Mouse (Mus musculus) kidney, embryonic 15.5 days (tissue): ENCODE results near the gene Olig1. TPM values are rescaled to one million over a fixed set of nuclear protein-coding genes. Genes with fewer than 3 reads are reported as not detected.

Experiments
- ATAC-seq: fragments of 200-750 bp; cut with Nextera tagmentation; replicated peaks from 2 replicates; pipeline ENCODE4 v1.8.0; 2017; ENCODE audit warnings: moderate TSS enrichment; ENCODE audit not compliant: low FRiP score
- H3K27ac ChIP-seq: fragments of 300-500 bp; sonication (generic); 2 replicates; pipeline ENCODE4 v1.5.1; 2015; ENCODE audit warnings: mild to moderate bottlenecking, inconsistent platforms
- H3K27me3 ChIP-seq: fragments of 300-500 bp; sonication (generic); 2 replicates; pipeline ENCODE4 v1.6.1; 2015; ENCODE audit warnings: inconsistent platforms
- H3K36me3 ChIP-seq: fragments of 300-500 bp; sonication (generic); 2 replicates; pipeline ENCODE4 v1.6.1; 2015; ENCODE audit warnings: inconsistent platforms
- H3K4me1 ChIP-seq: fragments of 300-500 bp; sonication (generic); 2 replicates; pipeline ENCODE4 v1.6.1; 2015; ENCODE audit warnings: inconsistent platforms
- H3K4me2 ChIP-seq: fragments of 300-500 bp; sonication (generic); 2 replicates; pipeline ENCODE4 v1.6.1; 2015; ENCODE audit warnings: moderate library complexity, mild to moderate bottlenecking, inconsistent platforms
- H3K4me3 ChIP-seq: fragments of 300-500 bp; sonication (generic); replicated peaks from 2 replicates; pipeline ENCODE4 v1.5.1; 2015; ENCODE audit warnings: mild to moderate bottlenecking, inconsistent platforms
- H3K9ac ChIP-seq: fragments of 300-500 bp; sonication (generic); 2 replicates; pipeline ENCODE4 v1.6.1; 2015; ENCODE audit warnings: mild to moderate bottlenecking, inconsistent platforms
- H3K9me3 ChIP-seq: fragments of 300-500 bp; sonication (generic); replicated peaks from 2 replicates; pipeline ENCODE4 v1.6.1; 2016; ENCODE audit warnings: inconsistent platforms
- WGBS: fragments of 180-500 bp; shearing (Covaris S2); methylation state at CpG from one replicate; pipeline ENCODE4 v1.1.7; 2015; ENCODE audit warnings: mixed read lengths; 5-methylcytosine and 5-hydroxymethylcytosine counted together
- polyA plus RNA-seq: library from polyadenylated mRNA; unstranded; fragments of >200 nt; fragmentation: Nextera tagmentation; extraction: Ambion mirVana; gene quantifications from 2 replicates; pipeline ENCODE4 v1.2.1, GENCODE M21; 2015

Gene Olig1
- polyA plus RNA-seq, 1 experiment from 2014 or later = 0.09 TPM

DNA sequence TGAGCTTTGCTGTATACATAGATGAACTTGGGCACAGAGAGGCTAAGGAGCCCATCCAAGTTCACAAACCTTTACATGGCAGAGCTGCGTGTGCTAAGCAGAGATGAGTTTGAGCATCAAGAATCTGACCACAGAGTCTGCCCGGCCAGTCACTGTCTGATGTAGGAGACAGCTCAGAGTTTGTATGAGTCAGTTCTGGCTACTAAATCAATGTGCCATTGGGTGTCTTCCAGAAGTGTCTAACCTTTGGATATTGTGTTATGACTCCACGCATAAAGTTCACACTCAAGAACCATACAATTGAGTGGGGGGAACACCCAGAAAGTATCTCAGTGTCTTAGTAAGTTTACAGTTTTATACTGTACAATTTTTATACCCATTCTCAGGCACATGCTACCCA is 8.7 kb upstream of the Olig1 start:
- no peaks in the 10 kb centered on the region for H3K36me3 ChIP-seq
- H3K4me1 ChIP-seq = 0 out of 2 replicates have a peak, but pooled peaks cover under 1% of the 10 kb centered on the region
- H3K9ac ChIP-seq = no peak overlapping the region
- no peak overlapping the region for H3K4me3 ChIP-seq
- ATAC-seq = no peak
- H3K27ac ChIP-seq = no peak overlapping the region
- H3K4me2 ChIP-seq = no peak overlapping the region
- peaks cover 97% of the 10 kb centered on the region for H3K27me3 ChIP-seq
- no peaks in the 10 kb centered on the region for H3K9me3 ChIP-seq
- WGBS = 92% methylated on average over 3 of the region's 3 CpGs

DNA sequence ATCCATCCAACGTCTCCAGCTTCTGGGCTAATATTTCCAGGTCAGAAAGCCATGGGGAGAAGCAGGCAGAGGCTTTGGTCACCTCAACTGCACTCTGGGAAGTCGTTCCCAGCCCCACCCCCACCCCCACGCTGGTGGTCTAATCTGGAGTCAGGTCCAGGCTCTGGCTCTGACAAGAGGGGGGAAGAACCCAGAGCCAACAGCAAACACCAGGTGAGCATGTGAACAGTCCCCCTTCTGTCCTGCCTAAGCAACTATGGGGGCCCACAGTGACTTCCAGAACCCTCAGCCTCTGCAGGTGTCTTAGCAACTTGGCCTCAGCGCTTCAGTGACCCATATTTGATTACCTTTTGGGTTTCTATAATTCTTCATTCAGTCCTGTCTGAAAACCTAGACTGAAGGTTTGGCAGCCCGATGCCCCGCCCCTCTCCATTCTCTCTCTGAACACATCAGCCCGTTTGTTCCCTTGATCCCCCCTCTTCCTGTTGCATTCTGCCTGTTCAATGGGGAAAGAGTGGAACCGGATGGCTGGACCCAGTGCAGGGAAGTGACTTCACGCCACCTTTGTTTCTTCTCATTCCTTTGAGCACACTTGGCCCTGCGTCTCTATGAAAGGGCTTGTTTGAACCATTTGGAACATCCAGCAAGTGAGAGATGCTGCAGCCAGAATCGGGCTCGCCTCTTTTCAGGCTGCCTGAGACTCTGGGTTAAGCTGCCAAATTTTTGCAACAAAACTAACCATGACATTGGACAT is 6.9 kb upstream of the Olig1 start:
- H3K36me3 ChIP-seq = no peaks in the 10 kb centered on the region
- peaks cover 97% of the 10 kb centered on the region for H3K27me3 ChIP-seq

DNA sequence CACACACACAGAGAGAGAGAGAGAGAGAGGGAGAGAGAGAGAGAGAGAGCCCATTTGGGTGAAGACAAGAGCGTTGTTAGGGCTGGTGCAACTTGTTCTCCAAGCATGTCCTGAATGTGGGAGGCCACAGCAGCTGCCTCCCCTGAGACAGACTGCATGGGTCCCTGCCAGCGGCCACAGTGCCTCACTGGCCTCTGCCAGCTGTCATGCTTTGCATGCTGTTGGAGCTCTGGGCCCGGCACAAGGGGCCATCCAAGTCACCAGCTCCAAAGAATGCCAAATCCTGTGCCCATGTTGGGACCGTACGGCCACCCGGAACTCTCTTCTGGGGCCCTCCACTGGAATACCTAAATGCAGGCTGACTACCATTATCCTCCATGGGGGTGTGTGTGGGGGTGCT is 3.6 kb upstream of the Olig1 start:
- H3K4me3 ChIP-seq = no peak overlapping the region
- H3K36me3 ChIP-seq = no peaks in the 10 kb centered on the region
- 77% methylated on average over 6 of the region's 6 CpGs for WGBS
- no peak overlapping the region for H3K9ac ChIP-seq
- H3K4me2 ChIP-seq = no peak overlapping the region
- peaks cover 98% of the 10 kb centered on the region for H3K27me3 ChIP-seq
- H3K9me3 ChIP-seq = no peaks in the 10 kb centered on the region
- no peak overlapping the region for H3K27ac ChIP-seq
- no peak for ATAC-seq
- H3K4me1 ChIP-seq = peaks cover 19% of the 10 kb centered on the region

More for the DNA sequence above, 6.9 kb upstream of the Olig1 start:
- WGBS = 27% methylated on average over 12 of the region's 12 CpGs
- Histone ChIP-seq H3K27ac (no peak overlapping the region), H3K4me3 (no peak overlapping the region), H3K9me3 (no peaks in the 10 kb centered on the region), H3K9ac (no peak overlapping the region), H3K4me2 (no peak overlapping the region), H3K4me1 (no peaks in the 10 kb centered on the region)
- ATAC-seq = no peak

DNA sequence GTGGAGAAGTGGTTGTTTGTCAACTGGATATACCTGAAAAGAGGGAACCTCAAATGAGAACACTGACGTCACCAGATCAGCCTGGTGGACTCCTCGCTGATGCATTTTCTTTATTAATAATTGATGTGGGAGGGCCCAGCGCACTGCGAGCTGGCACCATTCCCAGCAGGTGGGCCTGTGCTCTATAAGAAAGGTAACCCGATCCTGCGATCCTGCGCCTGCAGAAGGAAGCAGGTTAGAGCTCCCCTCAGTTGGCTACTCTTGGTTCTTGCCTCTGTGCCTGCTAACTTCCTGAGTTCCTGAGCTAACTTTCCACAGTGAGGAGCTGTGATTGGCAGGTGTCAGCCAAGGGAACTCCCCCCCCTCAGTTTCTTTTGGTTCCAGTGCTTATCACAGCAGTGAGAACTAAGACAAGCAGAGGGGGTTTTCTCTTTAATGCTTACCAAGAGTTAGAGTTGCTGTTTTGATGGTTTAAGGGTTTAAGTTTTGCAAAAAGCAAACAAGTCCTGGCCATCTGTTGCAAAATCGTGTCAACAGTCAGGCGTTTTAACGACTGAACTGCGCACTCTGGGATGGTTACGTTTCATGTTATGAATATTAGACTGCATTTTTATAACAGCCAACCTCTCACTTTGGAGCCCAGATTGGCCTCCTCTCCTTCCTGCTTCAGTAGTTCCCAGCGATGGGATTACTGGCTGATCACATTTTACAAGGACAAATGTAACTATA is 684 bp upstream of the Olig1 start:
- WGBS = 5% methylated on average over 13 of the region's 13 CpGs
- ATAC-seq = peak; percentile 31; the same call in 1 of the 2 replicates
- Histone ChIP-seq H3K9me3 (no peaks in the 10 kb centered on the region), H3K4me3 (peak overlapping the region; percentile 42), H3K9ac (no peak overlapping the region), H3K27me3 (peaks cover 98% of the 10 kb centered on the region), H3K36me3 (no peaks in the 10 kb centered on the region), H3K4me2 (peak overlapping the region; percentile 76), H3K27ac (no peak overlapping the region), H3K4me1 (peaks cover 24% of the 10 kb centered on the region)

DNA sequence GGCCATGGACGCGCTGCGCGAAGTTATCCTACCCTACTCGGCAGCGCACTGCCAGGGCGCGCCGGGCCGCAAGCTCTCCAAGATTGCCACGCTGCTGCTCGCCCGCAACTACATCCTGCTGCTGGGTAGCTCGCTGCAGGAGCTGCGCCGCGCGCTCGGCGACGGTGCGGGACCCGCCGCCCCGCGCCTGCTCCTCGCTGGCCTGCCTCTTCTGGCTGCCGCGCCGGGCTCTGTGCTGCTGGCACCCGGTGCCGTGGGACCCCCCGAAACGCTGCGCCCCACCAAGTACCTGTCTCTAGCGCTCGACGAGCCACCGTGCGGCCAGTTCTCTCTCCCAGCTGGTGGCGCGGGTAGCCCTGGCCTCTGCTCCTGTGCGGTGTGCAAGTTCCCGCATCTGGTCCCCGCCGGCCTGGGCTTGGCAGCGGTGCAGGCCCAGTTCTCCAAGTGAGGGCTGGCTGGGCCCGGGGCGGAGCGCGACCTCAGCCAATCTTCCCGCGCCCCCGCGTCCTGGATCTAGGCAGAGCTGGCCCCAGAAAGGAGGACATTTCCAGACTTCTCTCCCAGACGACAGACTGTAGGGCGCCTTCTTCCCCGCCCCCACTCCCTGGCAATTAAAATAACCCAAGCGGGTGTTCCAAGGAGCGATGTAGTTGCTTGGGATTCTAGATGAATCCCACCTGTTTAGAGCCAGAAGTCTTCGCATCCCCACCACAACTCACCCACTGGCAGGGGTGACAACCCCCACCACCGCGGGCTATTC is 820 bp downstream of the Olig1 start:
- Histone ChIP-seq H3K4me2 (peak overlapping the region; percentile 76), H3K36me3 (no peaks in the 10 kb centered on the region), H3K9me3 (no peaks in the 10 kb centered on the region), H3K9ac (no peak overlapping the region), H3K4me3 (peak overlapping the region; percentile 42), H3K27ac (no peak overlapping the region), H3K27me3 (peaks cover 100% of the 10 kb centered on the region), H3K4me1 (peaks cover 24% of the 10 kb centered on the region)
- WGBS = under 1% methylated on average over 63 of the region's 63 CpGs
- ATAC-seq = no peak

DNA sequence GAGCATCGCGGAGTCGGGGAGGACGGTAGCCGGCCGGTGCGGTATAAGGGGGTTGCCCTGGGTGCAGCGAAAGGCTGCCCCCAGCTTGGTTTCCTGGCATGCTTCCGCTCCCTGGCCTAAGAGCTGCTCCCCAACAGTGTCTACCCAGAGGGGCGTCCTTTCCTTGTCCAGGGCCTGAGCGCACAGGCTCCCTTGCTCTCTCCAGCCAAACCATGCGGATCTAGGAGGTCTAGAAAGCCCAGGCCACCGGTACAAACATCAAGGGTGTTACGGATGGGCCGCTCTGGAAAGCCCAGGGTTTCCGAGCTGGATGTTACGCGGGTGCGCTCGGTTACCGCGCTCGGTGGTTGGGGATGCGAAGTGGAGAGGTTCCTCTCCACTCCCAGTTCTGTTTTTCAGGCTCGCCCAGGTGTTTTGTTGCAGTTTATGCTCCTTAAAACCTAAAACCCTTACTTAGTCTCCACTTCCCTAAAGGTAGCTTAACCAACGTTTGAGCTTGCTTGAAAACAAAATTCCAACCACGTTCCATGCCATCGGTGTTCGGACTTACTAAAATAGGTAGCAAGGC is 1.5 kb downstream of the Olig1 start:
- no peaks in the 10 kb centered on the region for H3K36me3 ChIP-seq
- WGBS = 2% methylated on average over 29 of the region's 29 CpGs
- peaks cover 100% of the 10 kb centered on the region for H3K27me3 ChIP-seq
- H3K4me3 ChIP-seq = peak overlapping the region; percentile 42
- H3K9me3 ChIP-seq = no peaks in the 10 kb centered on the region
- H3K4me1 ChIP-seq = peaks cover 24% of the 10 kb centered on the region
- peak overlapping the region; percentile 76 for H3K4me2 ChIP-seq
- no peak overlapping the region for H3K9ac ChIP-seq
- H3K27ac ChIP-seq = no peak overlapping the region
- no peak for ATAC-seq

DNA sequence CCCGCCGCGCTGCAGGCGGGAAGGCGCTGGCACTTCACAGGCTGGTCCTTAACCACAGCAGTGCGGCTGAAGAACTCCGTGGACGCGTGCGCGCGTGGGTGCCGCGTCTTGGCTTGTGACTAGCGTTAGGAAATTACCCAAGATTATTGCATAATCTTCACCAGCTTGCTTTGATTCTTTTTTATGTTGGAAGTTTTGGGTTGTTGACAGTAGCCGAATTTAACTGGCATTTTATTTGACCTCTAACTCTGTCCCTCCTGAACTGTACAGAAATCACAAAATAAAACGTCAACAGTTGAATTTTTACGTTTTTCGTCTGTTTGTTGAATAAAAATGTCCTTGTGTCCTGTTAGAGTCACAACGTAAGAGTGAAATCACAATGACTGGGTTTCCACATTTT is 2.1 kb downstream of the Olig1 start:
- no peak overlapping the region for H3K4me2 ChIP-seq
- no peak overlapping the region for H3K4me3 ChIP-seq
- 3% methylated on average over 20 of the region's 20 CpGs for WGBS
- no peaks in the 10 kb centered on the region for H3K36me3 ChIP-seq
- H3K9ac ChIP-seq = no peak overlapping the region
- no peak for ATAC-seq
- peaks cover 24% of the 10 kb centered on the region for H3K4me1 ChIP-seq
- no peak overlapping the region for H3K27ac ChIP-seq
- H3K9me3 ChIP-seq = no peaks in the 10 kb centered on the region
- H3K27me3 ChIP-seq = peaks cover 100% of the 10 kb centered on the region

DNA sequence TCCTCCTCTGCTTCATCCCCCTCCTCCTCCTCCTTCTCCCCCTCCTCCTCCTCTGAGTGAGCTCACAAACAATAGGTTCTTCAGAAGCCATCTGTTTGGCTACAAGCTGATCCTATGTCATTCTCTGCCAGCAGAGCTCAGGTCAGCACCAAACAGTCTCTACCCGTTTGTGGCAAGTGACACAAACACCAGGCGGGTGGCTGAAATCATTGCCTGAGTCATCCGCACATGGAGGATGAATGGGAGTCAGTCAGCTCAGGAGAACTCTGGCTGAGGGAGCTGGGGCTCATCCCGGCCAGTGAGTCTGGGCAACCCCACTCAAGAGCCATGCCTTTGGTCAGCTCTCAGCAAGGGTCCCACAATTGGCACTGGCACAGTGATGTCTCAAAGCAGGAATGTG is 10.9 kb downstream of the Olig1 start:
- no peak overlapping the region for H3K9ac ChIP-seq
- no peak overlapping the region for H3K4me2 ChIP-seq
- no peak overlapping the region for H3K27ac ChIP-seq
- H3K4me3 ChIP-seq = no peak overlapping the region
- no peaks in the 10 kb centered on the region for H3K9me3 ChIP-seq
- H3K4me1 ChIP-seq = no peaks in the 10 kb centered on the region
- whole genome bisulfite sequencing = 69% methylated on average over 4 of the region's 4 CpGs
- H3K27me3 ChIP-seq = peaks cover 79% of the 10 kb centered on the region
- no peaks in the 10 kb centered on the region for H3K36me3 ChIP-seq
- ATAC-seq = no peak

DNA sequence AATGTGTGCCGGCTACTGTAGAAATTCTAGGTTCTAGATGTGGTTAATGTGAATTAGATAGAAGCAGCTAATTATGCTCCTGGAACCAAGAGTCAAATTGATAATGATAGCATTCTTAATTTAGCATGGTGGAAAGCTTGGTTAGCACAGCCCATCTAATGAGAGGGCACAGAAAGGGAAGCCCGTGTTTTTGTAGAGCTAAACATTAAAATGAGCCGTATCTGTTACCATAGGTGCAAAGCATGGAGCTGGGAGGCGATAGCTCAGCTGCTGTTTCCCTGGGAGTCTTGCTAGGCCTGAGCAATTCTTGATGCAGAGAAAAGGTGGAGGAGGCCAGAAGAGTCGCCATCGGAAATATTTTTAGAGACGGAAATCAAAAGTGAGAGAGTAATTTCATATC is 22.5 kb downstream of the Olig1 start:
- Histone ChIP-seq H3K4me2 (no peak overlapping the region), H3K27me3 (peaks cover 35% of the 10 kb centered on the region), H3K27ac (no peak overlapping the region), H3K4me3 (no peak overlapping the region), H3K4me1 (no peaks in the 10 kb centered on the region), H3K9me3 (no peaks in the 10 kb centered on the region), H3K9ac (no peak overlapping the region), H3K36me3 (no peaks in the 10 kb centered on the region)
- no peak for ATAC-seq
- 56% methylated on average over 7 of the region's 7 CpGs for WGBS

DNA sequence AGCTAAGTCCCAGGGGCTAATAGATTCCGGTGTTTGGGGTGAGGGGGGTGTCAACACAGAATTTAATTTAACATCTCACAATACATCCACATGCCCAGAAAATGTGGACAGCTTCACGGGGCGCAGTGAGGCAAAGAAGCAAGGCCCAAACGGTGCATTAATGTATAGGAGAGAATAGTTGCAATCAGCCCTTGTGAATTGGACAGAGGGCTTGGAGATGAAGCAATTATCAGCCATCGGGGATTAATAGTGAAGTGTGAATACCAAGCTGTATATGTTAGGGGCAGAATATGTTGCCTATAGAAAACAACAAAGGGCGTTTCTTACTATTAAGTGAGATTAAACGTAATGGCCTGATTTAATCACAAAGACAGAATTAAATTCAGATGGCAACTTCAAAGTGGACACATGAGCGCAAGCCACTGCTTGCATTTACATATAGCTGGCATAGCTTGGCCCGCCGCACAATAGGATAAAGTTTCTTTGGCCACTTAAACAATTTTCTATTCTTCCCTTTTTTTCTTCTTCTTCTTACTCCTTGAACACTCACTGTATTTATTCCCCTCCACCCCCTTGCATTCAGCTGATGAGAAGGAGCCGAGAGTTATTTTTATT is 23.3 kb downstream of the Olig1 start:
- Histone ChIP-seq H3K9me3 (no peaks in the 10 kb centered on the region), H3K36me3 (no peaks in the 10 kb centered on the region), H3K4me2 (no peak overlapping the region), H3K27me3 (peaks cover 36% of the 10 kb centered on the region), H3K4me3 (no peak overlapping the region), H3K4me1 (peaks cover 4% of the 10 kb centered on the region), H3K27ac (no peak overlapping the region), H3K9ac (no peak overlapping the region)
- ATAC-seq = no peak
- WGBS = 86% methylated on average over 11 of the region's 11 CpGs

DNA sequence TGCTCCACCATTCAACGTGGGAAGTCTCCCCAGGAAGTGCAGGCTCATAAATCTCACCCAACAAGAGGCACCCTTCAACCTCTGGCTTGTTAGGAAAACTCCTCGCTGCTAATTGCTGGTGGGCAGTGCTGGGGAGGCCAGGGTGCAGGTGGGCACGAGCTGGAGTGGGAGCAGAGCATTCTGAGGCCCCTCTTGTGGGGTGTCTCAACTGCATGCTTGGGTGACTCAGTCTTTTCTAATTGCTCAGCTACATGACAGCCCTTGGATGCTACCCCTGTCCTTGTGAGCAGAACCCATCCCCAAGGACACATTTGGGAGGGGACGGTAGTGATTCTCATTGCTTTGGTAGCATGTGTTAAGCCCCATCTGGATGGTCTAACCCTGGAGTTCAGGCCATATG is 28.2 kb downstream of the Olig1 start:
- H3K4me1 ChIP-seq = peaks cover 6% of the 10 kb centered on the region
- H3K27me3 ChIP-seq = peaks cover 50% of the 10 kb centered on the region
- no peak overlapping the region for H3K4me3 ChIP-seq
- ATAC-seq = peak; percentile 56; the same call in 1 of the 2 replicates
- H3K36me3 ChIP-seq = no peaks in the 10 kb centered on the region
- no peak overlapping the region for H3K27ac ChIP-seq
- H3K9me3 ChIP-seq = no peaks in the 10 kb centered on the region
- H3K4me2 ChIP-seq = no peak overlapping the region
- WGBS = 5% methylated on average over 4 of the region's 4 CpGs
- H3K9ac ChIP-seq = no peak overlapping the region
